Mouse (Mus musculus) intestine, embryonic 16.5 days (tissue): ENCODE results near the gene Fads2. TPM values are rescaled to one million over a fixed set of nuclear protein-coding genes. Genes with fewer than 3 reads are reported as not detected.

Experiments used
- ATAC-seq: fragments of 200-750 bp; cut with Nextera tagmentation; 2 replicates; pipeline ENCODE4 v1.8.0; 2017; ENCODE audit warnings: moderate TSS enrichment, moderate library complexity
- H3K27ac ChIP-seq: fragments of 300-500 bp; sonication (generic); 2 replicates; pipeline ENCODE4 v1.5.1; 2014; ENCODE audit warnings: mild to moderate bottlenecking, low read length
- H3K27me3 ChIP-seq: fragments of 300-500 bp; sonication (generic); replicated peaks from 2 replicates; pipeline ENCODE4 v1.6.1; 2014; ENCODE audit warnings: low read length, control low read depth, mixed read lengths; ENCODE audit not compliant: control insufficient read depth, insufficient read depth
- H3K36me3 ChIP-seq: fragments of 300-500 bp; sonication (generic); 2 replicates; pipeline ENCODE4 v1.6.1; 2014; ENCODE audit warnings: low read length, control low read depth; ENCODE audit not compliant: control insufficient read depth, insufficient read depth
- H3K4me1 ChIP-seq: fragments of 300-500 bp; sonication (generic); 2 replicates; pipeline ENCODE4 v1.6.1; 2014; ENCODE audit warnings: low read length, control low read depth, mixed read lengths; ENCODE audit not compliant: control insufficient read depth, insufficient read depth
- H3K4me2 ChIP-seq: fragments of 300-500 bp; sonication (generic); 2 replicates; pipeline ENCODE4 v1.6.1; 2014; ENCODE audit warnings: low read depth, low read length, control low read depth
- H3K4me3 ChIP-seq: fragments of 300-500 bp; sonication (generic); 2 replicates; pipeline ENCODE4 v1.5.1; 2014; ENCODE audit warnings: mild to moderate bottlenecking, low read length
- H3K9ac ChIP-seq: fragments of 300-500 bp; sonication (generic); 2 replicates; pipeline ENCODE4 v1.6.1; 2014; ENCODE audit warnings: low read depth, low read length
- H3K9me3 ChIP-seq: fragments of 300-500 bp; sonication (generic); 2 replicates; pipeline ENCODE4 v1.6.1; 2016; ENCODE audit warnings: low read length, control low read depth; ENCODE audit not compliant: control insufficient read depth
- WGBS: fragments of 180-500 bp; shearing (Covaris S2); extraction: QIAGEN DNeasy Blood & Tissue Kit; methylation state at CpG from one replicate; pipeline ENCODE4 v1.1.7; 2014; 5-methylcytosine and 5-hydroxymethylcytosine counted together
- polyA plus RNA-seq: library from polyadenylated mRNA; unstranded; fragments of >200 nt; fragmentation: Nextera tagmentation; extraction: Ambion mirVana; gene quantifications from 2 replicates; pipeline ENCODE4 v1.2.1, GENCODE M21; 2015

Gene Fads2
- polyA plus RNA-seq, 1 experiment from 2014 or later: 206 TPM

DNA sequence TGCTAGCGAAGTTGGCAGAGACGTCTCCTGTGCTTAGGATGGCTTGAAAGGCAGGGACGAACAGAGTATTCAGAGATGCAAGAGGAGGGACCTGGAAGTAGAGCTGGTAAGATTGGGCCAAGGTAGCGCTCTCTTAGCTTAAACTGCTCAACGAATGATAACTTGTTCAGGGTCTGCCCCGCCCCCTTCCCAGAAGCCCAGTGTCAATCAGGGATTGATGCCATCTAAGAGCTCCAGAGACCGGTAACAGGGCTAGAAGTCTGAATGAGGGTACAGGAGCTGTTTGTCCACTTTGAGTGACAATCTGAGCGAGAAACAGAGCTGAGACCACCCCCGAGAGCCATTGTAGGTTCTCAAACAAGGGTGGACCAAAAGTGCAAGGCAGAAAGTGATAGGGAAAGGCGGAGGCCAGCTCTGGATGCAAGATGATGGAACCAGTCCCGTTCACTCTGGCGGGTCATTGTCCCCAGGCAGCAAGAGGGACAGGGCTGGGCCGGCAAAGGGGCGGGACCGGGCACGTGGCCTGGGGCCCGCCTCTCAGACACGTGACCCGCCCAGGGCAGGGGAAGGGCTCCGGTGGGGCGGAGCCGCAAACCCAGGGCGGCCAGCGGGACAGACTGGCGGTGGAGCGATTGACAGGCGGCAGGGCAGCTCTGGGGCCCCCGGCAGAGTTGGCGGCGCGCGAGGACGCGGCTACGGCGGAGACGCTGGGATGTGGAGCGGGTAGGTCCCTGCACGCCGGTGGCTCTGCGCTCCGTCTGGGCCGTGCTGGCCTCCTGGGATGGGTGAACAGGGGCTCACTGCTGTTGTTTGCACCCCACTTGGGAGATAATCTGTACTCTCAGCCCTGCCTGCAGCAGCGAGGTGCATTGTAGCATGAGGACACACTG lies 83.7 kb downstream of the Fads2 start:
- WGBS: 7% methylated on average over 44 of the region's 44 CpGs
- Histone ChIP-seq H3K27ac (peak overlapping the region; percentile 54), H3K4me3 (peak overlapping the region; percentile 69), H3K4me1 (peaks cover 60% of the 10 kb centered on the region), H3K36me3 (no peaks in the 10 kb centered on the region), H3K4me2 (peak overlapping the region; percentile 93), H3K27me3 (no peaks in the 10 kb centered on the region), H3K9me3 (no peaks in the 10 kb centered on the region), H3K9ac (peak overlapping the region; percentile 75)
- peak; percentile 94 for ATAC-seq

DNA sequence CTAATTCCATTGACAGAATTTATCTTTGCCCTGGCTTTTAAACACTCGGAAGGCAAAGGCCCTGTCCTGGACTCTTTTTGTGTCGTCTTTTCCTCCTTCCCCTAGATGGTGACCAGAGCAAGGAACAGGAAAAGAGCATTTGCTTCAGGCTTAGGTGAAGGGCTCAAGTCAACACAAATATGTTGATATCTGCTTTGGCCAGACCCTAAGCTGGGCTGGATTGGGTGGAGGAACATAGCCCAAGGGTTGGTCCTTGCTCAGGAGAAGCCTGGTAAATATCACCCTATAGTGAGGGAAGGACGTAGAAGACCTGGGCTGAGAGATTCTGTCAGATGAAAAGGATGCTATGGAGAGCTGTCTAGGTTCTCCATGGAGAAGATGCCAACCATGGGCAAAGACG lies 85.4 kb downstream of the Fads2 start:
- no peaks in the 10 kb centered on the region for H3K27me3 ChIP-seq
- H3K4me2 ChIP-seq: peak overlapping the region; percentile 37; the same call in 1 of the 2 replicates
- H3K27ac ChIP-seq: no peak overlapping the region
- peaks cover 50% of the 10 kb centered on the region for H3K4me1 ChIP-seq
- ATAC-seq: no peak
- H3K4me3 ChIP-seq: peak overlapping the region; percentile 15; the same call in 1 of the 2 replicates
- no peak overlapping the region for H3K9ac ChIP-seq
- WGBS: 78% methylated on average over 4 of the region's 4 CpGs
- H3K9me3 ChIP-seq: no peaks in the 10 kb centered on the region
- no peaks in the 10 kb centered on the region for H3K36me3 ChIP-seq

DNA sequence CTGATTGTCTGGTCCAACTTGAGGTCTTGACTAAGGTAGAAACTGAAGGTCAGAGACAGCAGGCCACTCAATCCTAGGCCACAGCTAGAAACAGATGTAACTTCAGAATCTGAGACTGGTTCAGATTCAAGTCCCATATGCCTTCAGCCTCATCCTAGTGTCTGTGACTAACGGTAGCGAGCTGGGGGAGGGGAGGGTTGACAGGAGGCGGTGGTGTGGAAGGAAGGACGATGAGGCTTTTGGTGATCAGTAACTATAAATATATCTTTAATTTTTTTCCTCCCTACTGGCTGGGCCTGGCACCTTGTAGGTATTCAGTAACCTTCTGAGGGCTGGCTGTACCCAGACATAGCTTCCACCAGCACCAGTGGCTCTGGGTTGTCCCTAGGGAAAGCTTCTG lies 86.1 kb downstream of the Fads2 start:
- H3K4me3 ChIP-seq: peak overlapping the region; percentile 38
- H3K4me1 ChIP-seq: peaks cover 50% of the 10 kb centered on the region
- no peaks in the 10 kb centered on the region for H3K9me3 ChIP-seq
- no peaks in the 10 kb centered on the region for H3K36me3 ChIP-seq
- peak overlapping the region; percentile 34; the same call in 1 of the 2 replicates for H3K9ac ChIP-seq
- no peaks in the 10 kb centered on the region for H3K27me3 ChIP-seq
- WGBS: 64% methylated on average over 4 of the region's 4 CpGs
- peak overlapping the region; percentile 37 for H3K4me2 ChIP-seq
- 0 out of 2 replicates have a peak overlapping the region, but pooled peaks have one; percentile 23 for H3K27ac ChIP-seq
- no peak for ATAC-seq

DNA sequence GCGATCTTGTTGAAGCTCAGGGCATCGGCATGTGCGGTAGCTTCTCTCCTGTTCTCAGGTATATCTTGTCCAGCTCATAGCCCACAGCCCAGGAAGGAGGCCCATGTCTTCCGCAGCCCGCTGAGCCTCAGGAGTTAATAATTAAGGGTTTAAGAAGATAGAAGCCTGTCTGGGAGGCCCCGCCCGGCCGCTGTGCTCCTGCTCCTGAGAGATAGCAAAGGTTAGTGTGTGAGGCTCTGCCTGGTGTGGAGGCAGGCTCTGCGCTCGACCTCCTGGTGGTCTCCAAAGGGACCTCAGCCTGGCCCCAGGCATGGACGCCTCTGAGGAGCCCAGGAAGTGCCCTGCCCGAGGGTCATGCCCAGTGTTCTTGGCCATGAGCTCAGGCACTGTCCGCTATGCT lies 86.7 kb downstream of the Fads2 start:
- peak overlapping the region; percentile 38 for H3K4me3 ChIP-seq
- peaks cover 49% of the 10 kb centered on the region for H3K4me1 ChIP-seq
- peak; percentile 52 for ATAC-seq
- H3K27me3 ChIP-seq: no peaks in the 10 kb centered on the region
- H3K4me2 ChIP-seq: peak overlapping the region; percentile 37
- H3K27ac ChIP-seq: peak overlapping the region; percentile 23; the same call in 1 of the 2 replicates
- no peaks in the 10 kb centered on the region for H3K9me3 ChIP-seq
- H3K36me3 ChIP-seq: no peaks in the 10 kb centered on the region
- H3K9ac ChIP-seq: peak overlapping the region; percentile 34
- WGBS: 59% methylated on average over 13 of the region's 13 CpGs

- no peak for ATAC-seq
- Histone ChIP-seq H3K36me3 (no peaks in the 10 kb centered on the region), H3K9me3 (no peaks in the 10 kb centered on the region), H3K27me3 (no peaks in the 10 kb centered on the region), H3K4me1 (peaks cover 40% of the 10 kb centered on the region), H3K9ac (no peak overlapping the region), H3K4me3 (no peak overlapping the region), H3K27ac (peak overlapping the region; percentile 88), H3K4me2 (no peak overlapping the region)
- 26% methylated on average over 5 of the region's 5 CpGs for WGBS
Measured at GRCm38 (mm10) chr19:10013913-10014312, 87.6 kb downstream of the Fads2 start.

DNA sequence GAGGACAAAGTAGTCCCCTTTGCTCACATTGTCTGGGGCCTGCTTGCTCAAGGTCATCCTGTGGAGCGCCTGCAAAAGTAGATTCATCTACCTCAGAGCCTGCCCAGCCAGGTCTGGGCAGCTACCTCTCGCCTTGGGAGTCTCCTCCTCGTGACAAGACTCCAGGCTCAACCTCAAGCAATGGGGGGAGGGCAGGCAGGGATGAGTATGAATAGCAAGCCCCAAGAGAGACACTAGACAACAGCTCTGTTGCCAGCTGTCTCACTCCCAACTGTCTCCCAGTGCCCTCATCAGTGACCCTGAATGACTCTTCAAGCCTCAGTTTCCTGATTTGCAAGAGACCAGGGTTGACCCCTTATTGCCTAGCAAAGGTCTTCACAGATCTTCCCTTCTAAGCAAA lies 88.2 kb downstream of the Fads2 start:
- no peak overlapping the region for H3K4me3 ChIP-seq
- H3K9me3 ChIP-seq: no peaks in the 10 kb centered on the region
- 0 out of 2 replicates have a peak overlapping the region, but pooled peaks have one; percentile 47 for H3K9ac ChIP-seq
- 30% methylated on average over 3 of the region's 3 CpGs for WGBS
- ATAC-seq: no peak
- no peak overlapping the region for H3K4me2 ChIP-seq
- peak overlapping the region; percentile 88 for H3K27ac ChIP-seq
- H3K4me1 ChIP-seq: peaks cover 35% of the 10 kb centered on the region
- no peaks in the 10 kb centered on the region for H3K27me3 ChIP-seq
- no peaks in the 10 kb centered on the region for H3K36me3 ChIP-seq

DNA sequence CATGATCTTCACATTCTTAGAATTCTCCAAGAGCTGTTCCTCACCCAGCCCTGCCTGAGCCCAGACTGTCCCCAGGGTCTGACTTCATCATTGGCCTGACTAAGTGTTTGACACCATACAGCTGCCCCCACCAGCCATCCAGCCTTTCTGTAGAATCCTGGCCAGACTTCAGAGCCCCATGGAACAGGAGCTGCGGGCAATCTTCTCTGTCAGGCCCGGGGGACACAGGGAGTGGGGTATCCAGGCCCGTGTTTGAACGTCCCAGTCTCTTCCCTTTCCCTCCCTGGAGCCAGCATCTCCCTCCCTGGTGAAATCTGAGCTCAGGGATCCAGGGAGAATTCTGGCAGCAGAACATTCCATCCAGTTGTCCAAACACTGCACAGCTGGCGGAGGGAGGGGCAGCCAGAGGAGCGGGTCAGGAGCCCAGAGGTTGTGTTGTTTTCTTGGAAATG lies 88.7 kb downstream of the Fads2 start:
- Histone ChIP-seq H3K4me3 (no peak overlapping the region), H3K27ac (peak overlapping the region; percentile 88), H3K4me2 (no peak overlapping the region), H3K9ac (peak overlapping the region; percentile 47; the same call in 1 of the 2 replicates), H3K9me3 (no peaks in the 10 kb centered on the region), H3K4me1 (peaks cover 33% of the 10 kb centered on the region), H3K27me3 (no peaks in the 10 kb centered on the region), H3K36me3 (no peaks in the 10 kb centered on the region)
- peak; percentile 27 for ATAC-seq
- 23% methylated on average over 6 of the region's 6 CpGs for WGBS

Other genes with a start within 250 kb of the Fads2 start
- 63.8 and 64.4 TPM in 2 replicates for gene Incenp, start 202.2 kb downstream of the Fads2 start, polyA plus RNA-seq
- gene Fth1, start 121.1 kb downstream of the Fads2 start, polyA plus RNA-seq: 2,278 and 2,351 TPM in 2 replicates
- gene Best1, start 100.1 kb downstream of the Fads2 start, polyA plus RNA-seq: 0.42 and 0.72 TPM in 2 replicates
- 45.7 and 48.8 TPM in 2 replicates for gene Rab3il1, start 100.1 kb downstream of the Fads2 start, polyA plus RNA-seq
- 12.4 and 13.0 TPM in 2 replicates for gene Fads3, start 60.2 kb downstream of the Fads2 start, polyA plus RNA-seq
- gene Fads1, start 81.1 kb upstream of the Fads2 start, polyA plus RNA-seq: 146 and 154 TPM in 2 replicates
- 466 and 467 TPM in 2 replicates for gene Tmem258, start 102.3 kb upstream of the Fads2 start, polyA plus RNA-seq
- 77.9 and 87.8 TPM in 2 replicates for gene Fen1, start 102.4 kb upstream of the Fads2 start, polyA plus RNA-seq
- gene Myrf, start 139.0 kb upstream of the Fads2 start, polyA plus RNA-seq: 9.9 and 10.1 TPM in 2 replicates
- gene Dagla, start 203.1 kb upstream of the Fads2 start, polyA plus RNA-seq: 2.6 and 3.2 TPM in 2 replicates